Mouse (Mus musculus): ENCODE data around the gene Cox6a2.
A peak's percentile ranks its signal among the peaks of the same experiment; 100 is the strongest.

The Cox6a2 gene

DNA sequence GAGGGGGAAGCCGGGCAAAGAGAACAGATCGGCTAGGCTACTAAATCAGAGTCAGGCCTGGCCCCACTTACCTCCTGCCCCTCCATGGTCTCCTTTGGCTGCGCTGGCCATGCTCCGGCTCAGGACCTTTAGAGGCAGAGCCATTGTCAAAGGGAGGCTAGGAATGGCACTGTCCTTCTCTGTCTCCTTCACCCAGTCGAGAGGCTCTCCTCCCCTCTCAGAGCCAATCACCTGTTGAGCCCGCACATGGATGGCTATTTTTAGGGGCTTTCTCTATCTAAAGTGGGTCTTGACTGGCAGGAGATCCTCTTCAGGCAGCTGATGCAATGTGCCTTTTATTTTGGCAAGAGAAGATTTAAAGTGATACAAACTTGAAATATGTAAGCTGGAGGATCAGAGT lies at the start of gene Cox6a2:
Gene Cox6a2, minus strand, starts transcription at position 236 of the 400 bp plus-strand sequence.
- DNase-seq = no peak

DNA sequence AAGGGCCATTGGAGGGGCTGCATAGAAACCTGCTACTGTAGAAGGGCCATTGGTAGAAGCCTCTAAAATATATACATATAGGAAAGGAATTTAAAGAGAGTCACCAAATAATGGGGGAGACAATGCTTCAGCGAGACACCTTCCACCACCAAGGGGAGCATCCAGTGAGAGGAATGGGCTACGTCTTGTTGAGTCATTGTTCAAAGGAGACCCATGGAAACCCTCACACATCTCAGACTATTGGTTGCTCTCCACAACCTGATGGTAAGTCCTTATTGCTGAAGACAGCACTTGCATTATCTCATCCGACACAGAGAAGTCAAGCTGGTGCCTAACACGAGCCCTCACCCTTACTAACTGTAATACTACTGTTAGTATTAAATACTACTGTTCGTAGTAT lies 49.6 kb upstream of the Cox6a2 start:
- no peak for DNase-seq

DNA sequence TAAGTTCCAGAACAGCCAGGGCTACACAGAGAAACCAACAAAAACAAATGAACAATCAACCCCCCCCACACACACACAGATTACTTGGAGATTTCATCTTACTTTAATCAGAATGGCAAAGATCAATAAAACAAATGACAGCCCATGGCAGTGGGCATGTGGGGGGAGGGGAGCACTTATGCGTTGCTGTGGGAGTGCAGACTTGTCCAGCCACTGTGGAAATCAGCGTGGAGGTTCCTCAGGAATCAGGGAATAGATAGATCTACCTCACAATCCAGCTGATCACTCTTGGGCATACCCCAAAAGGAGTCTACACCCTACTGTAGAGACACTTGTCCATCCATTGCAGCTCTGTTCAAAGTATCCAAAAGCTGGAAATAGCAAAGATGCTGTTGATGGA lies 48.8 kb upstream of the Cox6a2 start:
- no peak for DNase-seq

DNA sequence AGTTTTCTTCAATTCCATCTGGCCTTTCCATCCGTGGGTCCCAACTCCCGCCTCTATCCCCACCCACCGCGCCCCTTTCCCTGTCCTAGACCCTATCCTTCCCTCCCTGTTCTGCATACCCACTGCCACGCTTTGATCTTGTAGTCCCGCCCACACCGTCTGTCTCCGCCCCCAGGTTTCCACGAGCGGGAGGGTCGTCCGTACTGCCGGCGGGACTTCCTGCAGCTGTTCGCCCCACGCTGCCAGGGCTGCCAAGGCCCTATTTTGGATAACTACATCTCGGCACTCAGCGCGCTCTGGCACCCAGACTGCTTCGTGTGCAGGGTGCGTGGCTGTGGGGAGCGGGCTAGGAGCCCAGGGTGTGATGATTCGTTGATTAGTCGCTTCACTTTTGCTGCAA lies 46.4 kb upstream of the Cox6a2 start:
- peak; percentile 83 to 86 for DNase-seq

DNA sequence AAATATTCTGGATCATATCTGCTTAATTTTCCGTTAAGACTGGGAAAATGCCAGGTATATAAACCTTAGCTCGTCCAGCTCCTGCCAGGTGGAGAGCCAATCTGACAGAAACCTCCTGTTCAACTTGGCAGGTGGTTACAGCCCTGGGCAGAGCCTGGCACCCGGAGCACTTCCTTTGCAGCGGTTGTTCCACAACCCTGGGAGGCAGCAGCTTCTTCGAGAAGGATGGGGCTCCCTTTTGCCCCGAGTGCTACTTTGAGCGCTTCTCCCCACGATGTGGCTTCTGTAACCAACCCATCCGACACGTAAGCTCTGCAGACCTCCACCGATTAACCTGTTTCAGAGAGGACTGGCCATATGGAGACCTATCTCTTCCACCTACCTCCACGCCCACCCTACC lies 45.8 kb upstream of the Cox6a2 start:
- DNase-seq = no peak

DNA sequence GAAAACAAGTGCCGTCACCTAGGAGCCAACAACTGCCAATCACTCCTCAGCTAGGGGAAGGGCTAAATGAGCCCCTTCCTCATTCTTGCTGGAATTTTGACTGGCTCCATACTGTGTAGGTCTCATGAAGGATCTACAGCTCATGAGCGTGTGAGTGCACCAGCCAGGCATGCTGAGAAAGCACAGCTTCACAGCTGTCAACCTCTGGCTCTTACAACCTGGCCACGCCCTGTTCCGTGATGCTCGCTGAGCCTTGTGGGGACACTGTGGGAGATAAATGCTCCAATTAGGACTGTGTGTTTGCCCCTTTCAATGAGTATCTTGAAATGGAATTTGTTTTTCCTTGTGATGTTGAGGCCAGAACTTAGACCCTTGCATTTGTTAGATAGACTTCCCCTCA lies 43.8 kb upstream of the Cox6a2 start:
- no peak for DNase-seq

DNA sequence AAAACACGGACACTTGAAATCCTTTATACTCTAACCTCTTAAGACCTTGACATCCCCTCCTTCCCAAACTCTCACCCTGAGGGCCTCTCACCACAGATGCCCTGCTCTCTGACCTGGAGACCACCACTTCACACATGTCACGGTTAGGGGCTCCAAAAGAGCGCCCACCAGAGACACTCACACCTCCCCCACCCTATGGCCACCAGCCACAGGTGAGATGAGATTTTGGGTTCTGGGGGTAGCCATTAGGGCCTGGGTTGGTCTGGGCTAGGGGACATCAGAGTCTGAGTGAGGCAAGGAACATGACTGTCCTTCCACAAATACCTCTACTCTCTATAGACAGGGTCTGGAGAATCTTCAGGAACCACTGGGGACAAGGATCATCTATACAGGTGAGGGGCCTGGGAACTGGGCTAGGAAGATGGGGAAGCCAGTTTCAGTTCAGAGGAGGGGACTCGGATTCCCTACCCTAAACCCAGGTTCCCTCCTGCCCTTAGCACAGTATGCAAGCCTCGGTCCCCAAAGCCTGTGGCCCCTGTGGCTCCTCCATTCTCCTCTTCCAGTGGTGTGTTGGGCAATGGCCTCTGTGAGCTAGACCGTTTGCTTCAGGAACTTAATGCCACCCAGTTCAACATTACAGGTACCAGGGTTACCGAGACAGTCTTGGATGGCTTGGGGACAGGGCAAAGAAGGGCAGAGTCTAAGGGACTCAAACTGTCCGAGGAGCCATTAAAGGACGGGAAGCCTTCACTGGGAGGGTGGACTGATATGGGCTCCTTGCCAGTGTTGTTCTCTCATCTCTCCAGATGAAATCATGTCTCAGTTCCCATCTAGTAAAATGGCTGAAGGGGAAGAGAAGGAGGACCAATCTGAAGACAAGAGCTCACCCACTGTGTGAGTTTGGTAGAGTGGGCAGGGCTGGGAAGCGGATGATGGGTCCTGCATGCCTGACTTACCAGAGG lies 42.2 kb upstream of the Cox6a2 start:
- no peak for DNase-seq

DNA sequence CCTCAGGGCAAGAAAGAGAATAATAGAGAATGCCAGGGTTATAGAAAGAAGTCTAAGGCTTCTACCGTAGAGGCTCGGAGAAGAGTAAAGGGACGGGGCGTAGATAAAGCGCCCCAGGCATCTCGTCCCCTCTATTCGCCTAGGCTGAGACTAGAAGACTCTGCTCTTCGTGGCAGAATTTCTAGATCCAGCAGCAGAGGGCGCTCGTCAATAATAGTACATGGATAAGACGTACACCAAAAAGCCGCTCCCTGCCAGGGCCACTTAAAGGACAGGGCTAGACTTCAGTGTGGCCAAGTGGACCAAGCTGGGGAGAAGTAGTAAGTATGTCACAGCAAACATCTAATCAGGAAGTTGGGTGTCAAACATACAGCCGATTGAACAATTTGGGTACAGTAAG lies 41.3 kb upstream of the Cox6a2 start:
- DNase-seq = no peak

DNA sequence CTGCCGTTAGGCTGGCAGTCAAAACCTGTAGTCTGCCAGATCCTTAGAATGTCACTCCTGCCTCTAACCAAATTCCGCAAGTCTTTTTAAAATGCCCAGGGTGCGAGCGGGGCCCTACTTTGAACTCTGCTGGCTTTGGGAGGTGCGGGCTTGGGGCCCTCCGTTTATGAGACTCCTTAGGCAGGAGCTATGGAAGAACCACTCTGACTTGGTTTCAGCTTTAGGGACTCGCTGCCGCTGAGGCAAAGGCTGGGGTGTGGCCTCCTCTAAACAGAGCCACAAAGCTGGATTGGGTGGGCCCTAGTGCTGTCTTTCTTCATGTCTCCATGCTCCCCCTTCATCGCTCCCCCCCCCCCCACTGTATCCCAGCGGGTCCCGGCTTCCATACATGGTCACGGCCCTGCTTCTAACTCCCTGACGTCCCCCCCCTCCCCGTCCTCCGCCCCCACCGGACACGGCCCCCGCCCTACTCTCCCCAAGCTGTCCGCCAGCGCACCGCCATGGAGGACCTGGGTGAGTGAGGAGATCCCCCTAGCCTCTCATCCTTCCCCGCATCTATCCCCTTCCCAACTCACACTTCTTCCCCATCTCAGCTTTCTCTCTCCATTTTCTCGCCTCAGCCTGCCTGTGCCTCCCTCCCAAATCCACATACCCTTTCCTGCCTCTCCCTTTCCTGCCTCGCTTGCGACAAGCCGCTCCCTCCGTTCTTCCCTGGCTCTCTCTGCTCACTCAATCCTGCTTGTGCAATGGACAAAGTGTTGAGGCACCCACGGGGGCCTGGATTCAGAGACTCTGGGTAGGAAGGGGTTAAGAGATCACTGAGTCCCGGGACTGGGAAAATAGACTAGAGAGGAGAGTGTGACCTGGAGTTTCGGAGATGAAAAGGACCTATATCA lies 40.6 kb upstream of the Cox6a2 start, which contains the start of gene Tgfb1i1:
Gene Tgfb1i1, plus strand, starts transcription at position 317 of the 896 bp plus-strand sequence.
- no peak for DNase-seq

DNA sequence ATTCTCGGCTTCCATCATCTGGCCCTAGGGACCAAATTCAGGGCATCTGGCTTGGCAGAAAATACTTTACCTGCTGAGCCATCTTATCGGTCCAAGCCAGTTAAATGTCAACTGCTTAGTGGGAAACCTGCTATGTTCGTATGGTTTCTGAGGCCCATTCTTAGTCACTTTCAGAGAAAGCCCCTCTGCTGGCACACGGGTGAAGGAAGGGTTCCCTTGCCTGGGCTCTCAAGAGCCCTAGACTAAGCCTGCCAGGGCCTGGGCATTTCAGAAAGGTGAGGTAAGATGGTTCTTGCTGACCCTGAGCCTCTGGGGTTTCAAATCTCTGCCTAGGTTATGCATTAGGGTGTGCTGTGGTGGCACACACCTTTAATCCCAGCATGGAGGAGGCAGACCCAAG lies 39.4 kb upstream of the Cox6a2 start:
- DNase-seq = no peak

DNA sequence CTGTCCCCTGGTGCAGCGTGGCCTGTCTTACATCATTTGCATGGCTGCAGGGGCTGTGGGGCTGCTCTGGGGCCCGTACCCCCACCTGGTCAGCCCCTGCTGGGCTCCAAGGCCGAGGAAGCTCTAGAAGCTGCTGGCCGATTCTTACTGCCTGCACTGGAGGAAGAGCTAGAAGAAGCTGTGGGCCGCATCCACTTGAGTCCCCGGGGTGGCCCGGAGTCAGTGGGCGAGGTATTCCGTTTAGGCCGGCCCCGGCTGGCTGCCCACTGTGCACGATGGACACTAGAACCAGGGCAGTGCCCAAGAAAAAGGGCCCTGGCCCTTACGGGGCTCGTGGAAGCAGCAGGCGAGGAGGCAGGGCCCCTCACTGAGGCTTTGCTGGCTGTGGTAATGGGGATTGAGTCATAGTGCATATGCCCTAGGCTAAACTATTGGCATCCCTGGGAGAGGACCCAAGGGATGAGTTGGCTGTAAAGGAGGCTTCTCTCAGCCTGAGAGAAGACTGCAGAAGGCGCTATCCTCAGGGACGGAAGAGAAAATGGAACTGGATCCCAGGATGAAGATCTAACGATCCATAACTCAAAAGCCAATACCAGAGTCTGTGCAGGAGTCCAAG lies 38.3 kb upstream of the Cox6a2 start:
- no peak for DNase-seq

DNA sequence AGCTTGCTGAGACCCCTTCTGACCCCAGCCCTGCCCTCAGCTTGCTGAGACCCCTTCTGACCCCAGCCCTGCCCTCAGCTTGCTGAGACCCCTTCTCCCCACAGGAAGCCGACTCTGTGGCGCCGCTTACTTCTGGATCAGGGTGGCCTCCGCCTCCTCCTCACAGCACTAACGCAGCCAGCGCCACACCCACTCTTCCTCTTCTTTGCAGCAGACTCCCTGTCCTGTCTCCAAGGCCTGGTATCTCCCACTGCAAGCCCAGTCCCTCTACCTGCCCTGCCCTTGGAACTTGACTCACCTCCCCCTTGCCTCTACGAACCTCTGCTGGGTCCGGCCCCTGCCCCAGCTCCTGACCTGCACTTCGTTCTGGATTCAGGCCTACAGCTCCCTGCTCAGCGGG lies 37.7 kb upstream of the Cox6a2 start:
- no peak for DNase-seq

DNA sequence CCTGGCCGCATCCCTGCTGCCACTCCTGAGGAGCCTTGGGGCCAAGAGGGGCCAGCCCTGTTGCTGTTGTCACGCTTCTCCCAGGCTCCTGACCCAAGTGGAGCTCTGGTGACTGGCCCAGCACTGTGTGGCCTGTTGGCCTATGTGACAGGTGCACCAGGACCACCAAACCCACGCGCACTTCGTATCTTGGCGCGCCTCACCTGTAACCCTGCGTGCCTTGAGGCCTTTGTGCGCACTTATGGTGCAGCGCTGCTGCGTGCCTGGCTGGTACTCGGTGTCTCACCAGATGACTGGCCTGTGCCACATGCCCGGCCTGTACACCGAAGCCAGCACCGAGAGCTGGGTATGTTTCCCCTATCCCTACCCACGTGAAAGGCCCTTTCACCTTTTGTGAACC lies 36.1 kb upstream of the Cox6a2 start:
- no peak for DNase-seq

DNA sequence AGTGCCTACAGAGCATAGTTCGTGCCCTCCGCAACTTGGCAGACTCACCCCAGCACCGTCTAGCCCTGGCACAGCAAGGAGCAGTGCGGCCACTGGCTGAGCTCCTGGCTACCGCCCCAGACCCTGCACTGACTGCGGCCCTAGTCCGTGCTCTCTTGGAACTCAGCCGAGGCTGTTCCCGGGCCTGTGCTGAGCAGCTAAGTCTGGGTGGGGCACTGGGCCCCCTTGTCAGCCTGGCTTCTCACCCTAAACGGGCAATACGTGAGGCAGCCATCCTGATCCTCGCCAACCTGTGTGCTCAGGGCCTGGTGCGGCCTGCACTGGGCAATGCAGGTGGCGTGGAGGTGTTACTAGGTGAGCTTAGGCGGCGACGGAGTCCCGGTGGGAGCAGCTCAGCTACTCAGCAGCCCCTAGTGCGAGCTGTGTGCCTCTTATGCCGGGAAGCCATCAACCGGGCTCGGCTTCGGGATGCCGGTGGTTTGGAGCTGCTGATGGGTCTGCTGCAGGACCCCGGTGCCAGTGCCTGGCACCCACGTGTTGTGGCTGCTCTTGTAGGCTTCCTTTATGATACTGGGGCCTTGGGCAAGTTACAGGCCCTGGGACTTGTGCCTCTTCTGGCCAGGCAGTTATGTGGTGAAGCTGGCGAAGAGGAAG lies 34.1 kb upstream of the Cox6a2 start:
- DNase-seq = peak in 1 of 2 experiments; percentile 9

DNA sequence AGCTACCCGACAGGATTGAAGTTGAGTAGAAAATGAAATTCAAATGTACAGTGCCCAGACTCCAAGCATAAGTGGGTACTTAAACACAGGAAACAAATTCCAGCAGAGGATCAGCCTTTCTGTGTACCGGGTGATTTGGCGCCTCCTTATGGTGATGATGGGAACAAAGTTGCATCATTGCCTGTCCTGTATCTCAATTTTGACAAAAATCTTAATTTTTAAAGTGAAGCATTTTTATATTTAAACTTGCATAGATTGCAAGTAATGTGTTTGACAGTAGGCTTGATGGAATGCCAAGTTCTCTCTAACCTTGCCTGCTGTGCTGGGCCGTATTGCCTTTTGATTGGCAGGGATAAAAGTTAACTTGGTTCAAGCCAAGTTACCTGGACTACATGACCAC lies 32.8 kb upstream of the Cox6a2 start:
- DNase-seq = no peak

DNA sequence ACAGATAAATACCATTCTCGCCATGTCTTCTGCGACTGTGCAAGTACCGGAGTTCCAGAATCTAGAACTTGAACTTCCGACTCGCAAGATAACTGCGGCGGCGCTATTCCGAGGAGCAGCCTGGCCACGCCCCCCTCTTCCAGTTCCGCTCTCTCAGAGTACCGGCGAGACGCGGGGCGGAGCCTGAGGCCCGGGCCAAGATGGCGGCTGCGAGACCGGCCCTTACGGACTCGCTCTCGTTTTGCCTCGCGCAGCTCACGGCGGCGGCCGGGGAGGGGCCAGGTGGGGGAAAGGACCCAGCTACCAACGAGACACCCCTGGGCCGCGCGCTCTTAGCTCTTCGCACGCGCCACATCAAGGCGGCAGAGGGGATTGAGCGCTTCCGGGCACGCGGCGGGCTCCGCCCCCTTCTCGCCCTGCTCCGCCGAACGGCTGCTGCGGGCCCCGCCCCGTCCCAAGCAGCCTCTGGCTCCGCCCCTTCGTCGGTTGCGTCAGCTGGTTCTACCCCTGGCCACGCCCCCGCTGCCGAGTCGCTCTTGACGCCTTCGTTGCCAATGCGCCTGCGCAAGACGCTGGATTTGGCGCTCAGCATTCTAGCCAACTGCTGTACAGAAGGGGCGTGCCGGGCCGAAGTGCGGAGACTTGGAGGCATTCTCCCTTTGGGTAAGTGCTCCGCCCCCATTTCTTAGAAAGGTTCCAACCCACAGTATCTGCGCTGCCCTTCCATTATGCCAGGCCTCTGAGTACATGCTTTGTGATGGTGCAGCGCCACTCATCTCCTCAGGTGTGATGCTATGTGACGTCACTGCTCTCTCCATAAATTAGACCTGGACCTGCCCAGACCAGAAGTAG lies 32.0 kb upstream of the Cox6a2 start, which contains the start of gene 9130023H24Rik:
Gene 9130023H24Rik, minus strand, starts transcription at position 105 of the 852 bp plus-strand sequence.
- peak; percentile 99 to 100 for DNase-seq

DNA sequence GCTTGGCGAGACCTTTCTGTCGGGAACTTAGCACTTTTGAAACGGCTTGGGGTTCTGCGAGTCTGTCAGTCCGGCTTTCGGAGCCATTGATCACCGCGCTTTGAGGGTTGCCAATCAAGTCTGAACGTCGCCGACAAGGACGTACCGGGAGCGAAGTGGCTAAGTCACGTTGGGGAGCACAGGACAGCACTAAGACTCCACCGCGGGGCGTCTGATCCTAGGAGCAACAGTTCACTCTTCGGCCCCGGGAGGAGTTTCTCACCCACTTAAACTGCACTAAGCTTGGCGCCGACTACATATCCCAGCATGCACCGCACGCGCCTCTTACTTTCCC lies 31.4 kb upstream of the Cox6a2 start:
- DNase-seq = no peak

DNA sequence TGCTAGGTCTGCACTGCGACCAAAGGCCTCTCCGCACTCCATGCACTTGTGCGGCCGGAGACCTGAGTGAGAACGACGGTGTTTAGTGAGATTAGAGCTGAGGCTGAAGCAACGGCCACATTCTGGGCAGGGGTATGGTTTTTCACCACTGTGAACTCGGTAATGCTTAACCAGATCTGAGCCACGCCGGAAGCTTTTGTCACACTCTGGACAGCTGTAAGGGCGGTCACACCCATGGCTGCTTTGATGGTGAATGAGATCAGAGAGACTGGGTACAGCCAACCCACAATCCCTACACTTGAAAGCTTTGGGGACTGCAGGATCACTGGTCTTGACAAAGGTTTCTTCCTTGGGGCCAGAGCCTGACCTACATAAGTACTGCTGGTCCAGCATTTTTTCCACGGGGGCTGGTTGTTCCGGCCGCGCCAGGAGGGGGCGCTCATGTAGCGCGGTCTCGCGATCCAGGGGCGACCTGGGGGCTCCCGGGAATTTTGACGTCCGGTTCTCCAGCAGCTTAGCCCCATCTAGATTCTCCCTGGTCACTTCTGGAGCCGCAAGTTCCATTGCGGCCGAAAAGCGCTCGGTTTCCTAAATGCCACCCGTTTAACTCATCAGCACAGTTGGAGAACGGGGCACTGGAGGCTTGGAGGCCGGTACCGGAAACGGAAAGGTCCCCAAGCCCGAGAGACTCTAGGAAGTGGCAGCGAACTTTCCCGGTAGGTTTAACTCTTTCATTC lies 30.8 kb upstream of the Cox6a2 start, which contains the start of gene Armc5:
Gene Armc5, plus strand, starts transcription at position 487 of the 737 bp plus-strand sequence.
- peak; percentile 69 to 75 for DNase-seq

DNA sequence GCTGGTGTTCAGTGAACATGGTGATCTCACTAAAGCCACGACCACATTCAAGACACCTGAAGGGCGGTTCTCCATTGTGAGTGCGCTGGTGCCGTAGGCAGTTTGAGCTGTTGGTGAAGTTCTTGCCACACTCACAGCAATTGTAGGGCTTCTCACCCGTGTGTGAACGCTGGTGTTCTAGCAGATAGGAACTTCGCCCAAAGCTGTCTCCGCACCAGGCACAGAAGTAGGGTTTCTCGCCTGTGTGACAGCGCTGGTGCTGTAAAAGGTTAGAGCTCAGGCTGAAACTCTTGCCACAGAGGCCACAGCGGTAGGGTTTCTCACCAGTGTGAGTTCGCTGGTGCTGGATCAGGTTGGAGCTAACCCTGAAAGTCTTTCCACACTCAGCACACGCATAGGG lies 30.2 kb upstream of the Cox6a2 start:
- DNase-seq = no peak

DNA sequence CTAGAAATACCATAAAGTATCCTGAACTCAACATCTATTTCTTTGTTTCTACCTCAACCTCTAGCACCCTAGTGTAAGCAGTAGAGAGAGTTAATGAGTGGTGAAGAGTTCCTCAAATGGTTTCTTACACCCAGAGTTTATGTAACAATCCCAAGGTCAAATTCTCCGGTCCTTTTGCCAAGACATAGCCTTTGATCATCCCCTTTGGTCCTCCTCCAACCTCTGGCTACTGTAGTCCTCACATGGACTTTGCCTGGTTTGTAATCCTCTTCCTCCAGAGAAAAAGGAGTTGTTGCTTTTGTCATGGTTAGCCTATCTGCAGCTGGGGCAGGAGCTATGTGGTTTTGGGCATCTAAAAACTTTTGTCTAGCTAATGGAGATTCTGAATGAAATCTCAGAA lies 29.3 kb upstream of the Cox6a2 start:
- DNase-seq = no peak

DNA sequence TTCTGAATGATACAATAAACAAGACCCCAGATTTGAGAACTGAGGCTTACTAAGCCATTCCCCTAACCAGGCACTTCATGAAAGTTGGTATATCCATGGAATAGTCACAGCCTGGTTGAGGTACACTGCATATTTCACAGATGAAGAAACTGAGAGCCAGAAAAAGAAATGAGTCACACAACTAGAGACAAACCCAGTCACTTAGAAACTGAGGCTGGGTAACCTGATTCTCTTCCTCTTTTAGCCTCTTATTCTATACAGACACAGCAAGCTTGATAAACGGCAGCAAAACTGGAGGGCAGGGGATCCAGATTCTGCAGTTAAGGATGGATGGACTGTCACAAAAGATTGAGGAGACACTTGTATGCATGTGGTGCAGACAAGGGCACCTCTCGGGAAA lies 28.6 kb upstream of the Cox6a2 start:
- DNase-seq = no peak
